Mouse (Mus musculus) urinary bladder, postnatal 36 days (tissue): ENCODE measurements around the gene Camta1.

Source experiments
- DNase-seq, 2 experiments: peaks; one replicate each; pipeline ENCODE4 v3.0.0; 2022; ENCODE audit warnings: low spot score in 2 of 2, mixed read lengths in 1 of 2

Gene Camta1

DNA sequence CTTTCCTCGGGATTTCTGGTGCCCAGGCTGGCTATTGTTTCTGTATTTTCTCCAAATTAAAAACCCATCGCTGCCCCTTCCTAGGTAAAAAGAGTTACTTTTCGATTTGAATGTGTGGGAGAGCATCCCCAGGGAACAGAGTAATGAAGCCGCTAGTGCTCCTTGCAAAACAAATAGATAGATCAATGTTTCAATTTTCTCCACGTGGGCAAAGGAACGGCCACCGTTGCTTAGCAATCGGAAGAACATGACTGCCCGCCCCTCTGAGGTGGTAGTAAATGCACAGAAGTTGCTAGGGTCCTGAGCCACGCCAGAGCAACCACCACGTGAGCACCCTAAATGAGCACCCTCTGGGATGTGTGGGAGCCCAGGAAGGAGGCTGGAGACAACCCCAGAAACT, 648.2 kb downstream of the Camta1 start:
- no peak for DNase-seq

DNA sequence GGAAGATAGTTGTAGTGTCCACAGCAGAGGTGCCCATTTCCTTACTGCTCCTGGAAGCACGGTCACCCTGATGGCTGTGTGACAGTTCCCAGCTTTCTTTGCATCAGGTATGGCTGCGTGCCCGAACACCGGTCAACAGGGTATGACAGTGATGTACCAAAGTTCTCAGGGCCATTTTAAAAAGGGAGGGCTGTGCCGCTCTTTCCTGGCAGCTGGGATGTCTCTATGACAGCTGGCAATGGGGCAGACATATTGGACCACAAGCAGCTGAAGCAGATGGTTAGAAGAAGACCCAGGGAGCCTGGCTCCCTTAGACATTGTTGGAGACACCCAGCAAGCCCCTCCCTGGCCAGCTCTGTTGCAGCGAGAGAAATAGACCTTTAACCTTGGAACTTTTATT, 649.7 kb downstream of the Camta1 start:
- no peak for DNase-seq

DNA sequence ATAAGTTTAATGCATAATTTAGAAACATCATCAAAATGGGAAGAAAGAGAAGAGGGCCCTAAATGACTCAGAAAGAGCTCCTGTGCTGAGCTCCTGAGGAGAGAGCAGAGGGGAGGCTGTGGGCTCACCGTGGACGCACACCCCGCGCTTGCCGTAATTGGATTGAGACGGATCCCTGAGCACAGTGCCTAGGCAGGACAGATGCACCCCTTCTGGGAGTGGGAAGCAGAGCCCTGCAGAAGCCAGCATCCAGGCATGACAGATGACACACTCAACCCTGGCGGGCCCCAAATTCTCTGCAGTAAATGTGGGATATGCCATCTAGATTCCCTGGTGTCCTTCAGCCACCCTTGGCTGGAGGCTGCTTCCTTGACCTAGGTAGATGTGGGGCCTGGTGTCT, 654.1 kb downstream of the Camta1 start:
- DNase-seq = no peak

DNA sequence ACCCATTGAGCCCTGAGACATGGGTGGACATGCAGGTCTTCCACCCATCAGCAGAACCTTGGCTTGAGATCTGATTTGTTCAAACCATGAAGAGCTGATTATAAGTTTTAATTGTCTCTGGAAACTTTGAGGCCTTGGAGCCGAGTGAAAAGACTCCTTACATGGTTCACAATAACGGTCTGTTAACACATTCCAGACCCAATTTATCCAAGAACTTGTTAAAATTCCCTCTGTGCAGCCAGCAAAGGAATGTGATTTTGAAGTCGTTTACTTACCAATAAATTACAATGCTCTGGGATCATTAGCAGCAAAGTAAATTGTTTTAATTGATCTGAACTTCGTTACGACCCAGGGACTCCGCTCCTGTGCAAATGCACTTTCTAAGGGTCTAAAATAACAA, 658.8 kb downstream of the Camta1 start:
- no peak for DNase-seq

DNA sequence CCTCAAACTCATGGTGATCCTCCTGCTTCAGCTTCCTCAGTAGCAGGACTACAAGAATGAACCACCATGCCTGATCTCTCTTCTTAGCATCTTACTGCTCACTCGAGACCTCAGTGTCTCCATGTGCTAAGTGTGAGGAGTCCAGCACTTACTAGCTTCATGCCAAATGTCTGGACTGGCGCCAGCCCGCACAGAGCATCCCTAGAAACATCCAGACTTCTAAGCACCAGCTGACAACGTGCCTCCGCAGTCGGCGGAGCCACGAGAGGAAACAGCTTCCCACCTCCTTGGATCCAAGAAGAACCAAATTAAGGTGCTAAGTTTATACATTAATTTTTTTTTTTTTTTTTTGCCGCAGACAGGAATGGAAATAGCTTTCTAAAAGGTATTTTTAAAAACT, 661.4 kb downstream of the Camta1 start:
- DNase-seq = no peak

DNA sequence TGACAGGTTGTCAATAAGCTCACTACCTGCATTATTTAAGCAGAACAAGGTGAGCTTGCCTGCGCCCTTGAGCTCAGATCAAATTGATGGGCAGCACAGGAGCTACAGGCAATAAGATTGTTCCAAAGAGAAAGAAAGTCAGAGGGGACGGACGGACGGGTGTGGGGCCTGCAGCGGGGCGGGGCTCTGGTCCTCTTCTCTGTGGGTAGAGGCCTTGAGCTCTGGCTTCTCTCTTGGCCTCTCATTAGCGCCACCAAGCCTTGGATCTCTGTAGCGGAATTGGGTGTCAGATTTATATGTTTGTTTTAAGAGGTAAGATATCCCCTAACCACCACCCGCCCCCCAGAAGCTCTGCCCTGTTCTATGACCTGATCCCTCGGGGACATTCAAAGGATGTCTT, 666.5 kb downstream of the Camta1 start:
- DNase-seq = no peak

DNA sequence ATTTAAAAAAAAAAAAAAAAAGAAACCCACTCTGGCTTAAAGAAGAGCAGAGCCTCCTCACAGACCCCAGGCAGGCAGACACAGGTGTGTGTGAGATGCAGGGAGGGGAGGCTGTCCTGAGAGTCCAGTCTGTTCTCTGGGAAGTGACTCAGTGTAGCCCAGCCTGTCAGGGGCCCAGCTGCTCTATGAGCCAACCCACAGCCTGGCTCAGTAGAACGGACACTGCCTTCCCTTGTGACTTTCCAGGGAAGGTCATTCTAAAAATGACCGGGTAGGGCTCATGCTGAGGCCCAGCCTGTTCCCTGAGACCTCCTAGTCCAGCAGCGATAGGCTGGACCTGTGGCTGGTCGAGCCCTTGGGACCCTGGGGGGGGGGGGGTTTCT, 667.0 kb downstream of the Camta1 start:
- no peak for DNase-seq

DNA sequence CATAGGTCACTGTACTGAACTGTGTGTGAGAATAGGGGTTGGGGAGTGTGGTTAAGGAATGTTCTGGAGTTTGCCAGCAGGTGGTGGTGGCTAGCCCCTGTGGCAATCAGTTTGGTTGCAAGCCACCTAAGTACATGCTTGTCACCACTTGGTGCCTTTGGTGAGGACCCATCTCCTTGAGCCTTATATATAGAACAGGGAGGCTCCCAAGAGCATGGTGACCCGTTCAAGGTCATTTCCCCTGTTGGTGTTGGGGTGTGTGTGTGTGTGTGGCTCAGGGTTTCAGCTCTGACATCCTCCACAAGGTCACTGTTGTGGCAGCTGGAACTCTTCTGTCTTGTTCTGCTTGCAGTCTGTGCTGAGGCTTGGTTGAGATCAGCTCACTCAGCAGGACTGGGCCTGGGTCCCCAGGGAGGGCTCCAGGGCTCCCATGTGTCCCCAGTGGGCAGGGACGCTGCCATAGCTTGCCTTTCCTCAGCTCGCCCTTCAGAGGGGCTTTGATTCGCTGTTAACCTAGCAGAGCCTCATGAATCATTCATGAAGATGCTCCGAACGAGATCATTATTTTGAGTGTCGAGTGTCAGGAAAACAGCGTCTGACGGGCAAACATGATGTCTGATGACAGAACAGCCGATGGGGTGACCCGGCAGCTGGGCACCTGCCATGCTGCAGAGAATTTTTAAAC, 667.5 kb downstream of the Camta1 start:
- DNase-seq = no peak

DNA sequence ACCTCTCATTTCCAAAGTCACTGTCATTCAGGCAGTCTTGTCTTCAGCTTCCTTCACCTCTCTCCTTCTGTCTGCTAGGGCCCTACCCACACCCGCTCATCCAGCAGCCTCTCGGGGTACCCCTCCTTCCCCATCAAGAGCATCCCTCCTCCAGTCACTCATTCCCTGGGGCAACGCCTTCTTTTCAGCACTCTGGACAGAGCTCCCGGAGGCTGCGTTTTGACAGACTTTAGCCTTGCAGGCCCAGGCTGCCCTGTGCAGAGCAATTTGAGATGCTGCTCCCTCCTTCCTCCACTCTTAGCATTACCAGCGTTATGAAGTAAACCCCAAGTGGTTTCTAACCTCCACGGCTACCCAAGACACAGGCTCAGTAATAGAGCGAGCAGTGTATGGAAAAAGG, 675.2 kb downstream of the Camta1 start:
- DNase-seq = peak; percentile 30 to 48

DNA sequence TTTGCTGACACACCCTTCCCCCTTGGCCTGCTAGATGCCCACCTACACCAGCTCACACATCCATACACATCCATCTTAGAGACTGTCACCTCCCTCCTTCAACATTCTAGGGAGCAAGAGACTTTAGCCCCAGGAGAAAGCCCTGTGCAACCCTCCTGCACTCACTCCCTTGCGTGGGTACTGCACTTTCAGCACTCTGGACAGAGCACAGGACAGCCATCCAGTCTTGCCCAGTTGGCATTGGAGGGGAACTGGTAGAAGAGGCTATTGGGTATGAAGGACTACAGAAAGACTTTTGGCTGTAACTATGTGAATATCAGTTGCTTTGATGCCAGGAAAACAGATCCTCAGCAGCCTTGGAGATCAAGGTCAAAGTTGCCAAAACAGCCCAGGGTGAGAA, 675.9 kb downstream of the Camta1 start:
- no peak for DNase-seq

DNA sequence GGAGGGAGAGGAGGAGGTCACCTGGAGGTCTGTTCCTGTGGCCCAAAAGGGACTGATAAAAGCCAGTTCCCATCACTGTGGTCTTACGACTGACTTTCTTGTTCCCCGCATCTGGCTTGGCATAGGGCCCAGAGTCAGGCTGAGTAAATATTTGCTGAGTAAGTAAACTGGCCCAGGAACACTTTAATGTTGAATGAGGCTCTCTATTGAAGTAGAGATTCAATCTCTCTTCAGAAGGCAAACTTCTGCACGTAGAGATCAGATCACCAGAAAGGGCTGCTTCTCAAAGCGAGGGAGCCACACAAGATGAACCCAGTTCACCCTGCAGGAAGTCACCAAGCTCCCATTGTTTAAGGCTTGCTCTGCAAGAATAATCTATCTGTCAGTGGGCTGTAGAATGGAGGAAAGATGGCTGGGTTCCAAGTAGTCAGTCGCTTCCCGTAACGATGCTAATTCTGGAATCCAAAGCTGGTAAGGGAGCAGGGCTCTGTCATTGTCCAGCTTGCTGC, 681.2 kb downstream of the Camta1 start:
- no peak for DNase-seq

DNA sequence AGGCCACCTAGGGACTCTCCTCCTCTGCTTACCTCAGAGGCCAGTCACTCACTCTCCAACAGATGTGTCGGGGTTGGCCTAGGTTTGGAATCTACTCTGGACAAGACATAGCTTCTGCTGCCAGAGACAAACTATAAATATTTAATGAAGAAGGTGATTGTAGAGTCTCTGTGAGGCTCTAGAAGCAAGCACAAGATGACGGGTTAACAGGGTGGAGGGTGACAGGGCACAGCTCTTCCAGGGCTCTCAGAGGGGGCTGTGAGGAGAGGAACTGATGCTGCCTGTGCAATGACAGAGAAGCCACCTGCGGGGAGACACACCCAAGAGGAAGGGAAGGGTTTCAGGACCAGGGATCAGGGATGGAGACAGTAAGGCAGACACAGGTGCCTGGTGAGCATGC, 682.0 kb downstream of the Camta1 start:
- no peak for DNase-seq

DNA sequence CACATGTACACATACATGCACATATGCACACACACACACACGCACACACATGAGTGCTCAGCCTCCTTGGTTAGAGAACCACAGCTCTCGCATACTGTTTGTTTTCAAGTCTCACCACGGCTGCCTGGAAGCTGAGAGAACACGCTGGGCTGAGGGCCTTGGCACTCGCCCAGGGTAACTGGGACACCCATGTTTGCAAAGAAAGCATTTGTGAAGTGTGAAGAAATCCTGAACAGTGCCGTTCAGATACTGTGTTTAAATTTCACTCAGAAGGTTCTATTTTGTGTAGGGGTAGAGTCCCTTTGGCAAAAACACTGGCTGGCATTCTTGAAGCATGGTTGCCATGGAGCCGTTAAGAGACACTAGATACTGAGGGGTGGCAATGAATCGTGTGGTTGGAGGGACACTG, 682.7 kb downstream of the Camta1 start:
- no peak for DNase-seq

DNA sequence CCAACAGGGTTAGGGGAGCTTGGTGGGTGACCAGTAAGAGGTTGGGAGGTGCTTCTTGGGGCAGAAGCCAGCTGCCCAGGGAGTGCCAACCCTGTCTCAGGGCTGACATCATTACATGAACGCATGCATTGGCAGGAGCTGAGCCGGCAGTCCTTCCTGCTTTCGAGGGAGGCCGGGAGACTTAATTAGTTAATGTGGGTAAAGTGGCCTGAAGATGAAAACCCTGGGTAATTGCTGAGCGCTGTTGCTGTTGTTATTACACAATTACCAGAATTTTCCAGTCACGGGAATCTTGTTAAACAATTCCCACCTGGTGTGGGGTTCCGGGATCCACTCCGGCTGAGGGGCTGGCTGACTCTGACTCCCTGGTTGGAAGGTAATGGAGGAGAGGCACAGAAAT, 689.1 kb downstream of the Camta1 start:
- no peak for DNase-seq

DNA sequence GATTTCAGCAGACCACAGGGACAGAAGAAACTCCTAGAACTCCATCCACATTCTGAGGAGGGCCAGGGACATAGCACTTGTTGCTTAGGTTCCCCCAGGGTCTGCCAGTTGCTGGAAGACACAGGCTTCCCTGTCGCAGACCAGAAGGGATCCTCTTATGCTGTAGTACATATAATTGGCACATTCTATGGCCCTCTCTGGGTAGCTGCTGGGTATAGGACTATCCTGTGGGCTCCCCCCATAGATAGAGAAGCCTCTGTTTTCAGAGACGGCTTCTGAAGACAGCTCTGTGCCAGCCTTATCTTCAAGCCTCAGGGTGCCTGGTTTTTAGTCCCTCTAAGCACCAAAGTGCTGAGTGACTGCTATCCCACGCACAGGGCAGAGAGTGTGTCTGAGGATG, 690.6 kb downstream of the Camta1 start:
- no peak for DNase-seq

DNA sequence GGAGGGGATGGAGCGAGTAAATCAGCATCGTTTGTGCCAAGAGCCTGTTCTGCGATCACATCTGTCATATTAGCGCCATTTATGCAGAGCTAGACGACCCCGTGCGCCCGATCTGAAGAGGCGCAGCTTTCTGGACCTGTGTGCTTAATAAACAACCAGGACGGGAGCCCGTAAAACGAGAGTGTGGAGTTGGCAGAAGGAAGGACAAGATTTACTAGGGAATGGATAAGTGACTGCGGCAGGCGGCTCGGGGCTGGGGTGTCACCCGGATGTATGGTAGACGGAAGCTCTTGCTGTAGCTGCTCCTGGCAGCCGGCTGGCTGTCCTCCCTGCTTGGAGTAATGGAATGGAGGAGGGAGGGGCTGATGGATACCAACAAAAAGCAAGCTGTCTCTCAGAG, 691.0 kb downstream of the Camta1 start:
- DNase-seq = no peak

DNA sequence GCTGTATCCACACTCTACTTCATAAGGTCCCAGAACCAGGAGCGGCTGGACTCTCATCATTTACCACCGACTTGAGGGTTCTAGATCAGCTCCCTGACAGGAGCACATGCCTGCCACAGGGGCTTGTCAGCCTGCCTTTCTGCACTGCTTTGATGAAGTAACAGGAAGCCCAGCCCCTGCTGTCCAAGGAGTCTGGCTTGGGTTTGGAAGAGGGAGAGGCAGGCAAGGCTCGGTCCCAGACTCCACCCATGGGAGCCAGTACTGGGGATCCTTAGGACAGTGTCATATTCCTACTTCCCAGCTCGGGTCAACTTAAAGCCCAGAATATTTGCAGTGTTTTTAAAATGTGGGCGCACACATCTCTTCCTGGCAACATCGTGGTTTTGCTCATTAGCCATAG, 694.7 kb downstream of the Camta1 start:
- DNase-seq = no peak

DNA sequence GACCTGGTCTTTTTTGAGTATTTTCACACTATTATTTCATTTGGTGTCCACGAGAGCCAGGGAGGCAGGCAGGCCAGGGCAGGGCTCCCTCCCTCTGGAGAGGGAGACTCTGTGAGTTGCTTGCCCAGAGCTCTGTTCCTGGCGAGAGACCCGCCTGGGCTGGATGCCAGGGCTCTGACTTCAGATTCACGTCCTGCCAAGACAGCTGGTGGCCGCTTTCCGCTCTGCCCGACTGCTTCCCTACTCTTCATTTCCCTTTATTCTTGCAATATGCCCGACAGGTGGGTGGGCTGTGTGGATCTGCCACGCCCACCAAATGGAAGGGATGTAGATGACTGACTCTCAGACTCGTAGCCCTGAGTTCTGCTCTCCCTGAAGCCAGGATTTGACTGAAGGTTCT, 696.1 kb downstream of the Camta1 start:
- DNase-seq = peak; percentile 14 to 84

DNA sequence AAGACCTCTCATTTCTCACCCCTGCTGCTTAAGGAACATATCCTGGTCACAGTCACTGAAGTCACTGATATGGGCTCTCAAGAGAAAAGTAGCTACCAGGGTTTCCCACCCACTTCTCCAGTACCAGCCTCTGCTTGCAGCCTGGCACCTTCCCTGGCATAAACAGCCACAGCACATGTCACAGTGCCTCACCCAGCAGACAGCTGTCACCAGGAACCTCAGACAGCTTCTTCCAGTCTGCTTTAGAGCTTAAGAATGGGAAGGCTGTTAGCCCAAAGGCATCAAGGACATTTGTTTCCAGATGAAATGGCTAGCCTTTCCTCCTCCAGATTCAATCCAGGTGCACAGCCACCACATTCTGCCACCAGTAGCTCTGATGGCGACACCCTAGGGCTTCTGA, 697.4 kb downstream of the Camta1 start:
- DNase-seq = no peak

DNA sequence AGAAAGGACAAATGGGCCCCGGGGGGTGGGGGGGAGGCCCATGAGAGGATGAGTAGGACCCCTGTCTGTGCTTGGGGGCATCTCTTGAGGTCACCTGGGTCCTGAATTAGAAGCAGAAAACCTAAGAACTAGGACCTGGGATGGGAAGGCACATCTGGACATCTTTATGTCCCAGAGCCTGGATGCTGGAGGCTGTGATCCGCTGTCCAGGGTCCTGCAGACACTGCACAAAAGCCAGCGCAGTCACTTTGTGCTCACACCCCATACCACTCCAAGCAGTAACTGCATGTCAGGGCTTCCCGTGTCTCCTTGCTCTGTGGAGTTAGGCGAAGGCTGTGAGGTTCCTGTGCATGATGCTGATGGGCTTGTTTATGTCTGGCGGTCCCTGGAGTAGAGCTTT, 699.8 kb downstream of the Camta1 start:
- DNase-seq = no peak

DNA sequence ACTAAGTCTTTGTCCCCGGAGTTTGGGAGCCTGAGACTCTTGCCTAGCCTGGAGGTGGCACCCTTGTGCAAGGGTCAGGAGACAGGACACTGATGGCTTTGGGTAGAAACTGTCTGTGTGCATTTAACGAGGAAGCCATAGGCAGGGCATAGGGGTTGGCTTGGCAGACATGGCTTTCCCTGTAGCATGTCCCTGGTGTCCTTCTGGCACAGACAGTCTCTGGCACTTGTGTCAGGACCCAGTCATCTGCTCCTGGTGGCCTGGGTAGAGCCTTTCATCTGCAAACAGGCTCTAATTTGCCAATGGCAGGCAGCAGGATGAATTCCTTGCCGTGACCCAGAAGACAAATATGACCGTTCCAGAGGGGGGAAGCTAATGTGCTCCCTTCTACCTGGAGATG, 700.7 kb downstream of the Camta1 start:
- DNase-seq = no peak

DNA sequence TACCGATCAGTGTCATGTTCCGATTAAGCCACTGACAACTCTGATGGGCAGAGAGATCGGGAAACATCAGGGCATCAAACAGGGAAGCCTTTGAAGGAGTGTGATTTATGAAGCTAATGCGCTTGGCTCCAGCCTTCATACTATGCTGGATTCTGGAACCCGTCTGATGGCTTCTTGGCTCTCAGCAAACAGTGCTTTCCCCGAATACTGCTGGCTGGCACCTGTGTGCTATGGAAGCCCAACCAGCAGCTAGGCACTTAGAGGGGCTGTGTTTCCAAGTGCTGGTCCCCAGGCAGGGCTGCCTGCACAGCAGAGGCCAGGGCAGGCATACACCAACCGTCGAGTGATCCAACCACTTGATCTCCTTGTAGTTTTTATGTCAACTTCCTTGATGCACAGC, 701.2 kb downstream of the Camta1 start:
- no peak for DNase-seq

DNA sequence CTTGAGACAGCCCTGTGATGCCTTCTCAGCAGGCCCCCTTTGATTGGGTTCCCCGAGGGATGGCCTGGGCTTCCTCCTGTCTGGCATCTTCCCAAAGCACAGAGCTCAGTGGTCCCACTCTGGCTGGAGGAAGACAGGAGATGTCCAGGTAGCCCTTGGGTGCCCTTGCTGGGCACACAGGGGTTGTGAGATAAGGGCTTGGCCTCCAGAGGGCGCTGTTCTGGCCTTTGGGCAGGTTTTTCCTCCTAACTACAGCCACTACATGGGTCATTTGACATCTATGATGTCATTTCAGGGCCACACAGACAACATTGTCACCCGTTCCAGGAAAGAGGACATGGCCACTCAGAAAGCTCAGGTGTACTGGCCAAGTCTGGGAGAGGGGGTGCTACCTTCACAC, 703.4 kb downstream of the Camta1 start:
- DNase-seq = no peak

DNA sequence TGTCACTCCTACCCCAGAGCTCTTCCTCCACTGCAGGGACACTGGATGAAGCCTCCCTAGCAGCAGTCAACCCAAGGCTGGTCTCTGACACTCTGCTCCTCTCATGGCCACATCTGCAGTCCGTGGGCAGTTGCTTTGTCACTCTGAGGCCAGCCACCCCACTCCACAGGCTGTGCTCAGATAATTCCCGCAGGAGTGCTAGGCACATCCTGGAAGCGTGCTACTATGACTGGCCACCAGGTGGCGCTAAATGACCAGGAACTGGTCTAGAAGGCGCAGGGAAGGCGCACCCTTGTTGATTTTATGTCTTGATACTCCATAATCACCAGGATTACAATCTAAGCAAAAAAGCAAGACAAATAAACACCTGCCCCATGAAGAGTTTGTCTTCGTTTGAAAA, 704.8 kb downstream of the Camta1 start:
- peak; percentile 77 to 84 for DNase-seq
